Mouse (Mus musculus) forebrain, postnatal 0 days (tissue): Measurements from ENCODE around the gene Ehbp1l1. TPM values are rescaled to one million over a fixed set of nuclear protein-coding genes. Genes with fewer than 3 reads are reported as not detected.

Source experiments
- ATAC-seq: fragments of 200-750 bp; cut with Nextera tagmentation; 2 replicates; pipeline ENCODE4 v1.8.0; 2017; ENCODE audit warnings: mild to moderate bottlenecking, moderate library complexity
- DNase-seq: peaks from one replicate; pipeline ENCODE4 v3.0.0-alpha.2; 2015
- H3K27ac ChIP-seq: fragments of 300-500 bp; sonication (generic); 2 replicates; pipeline ENCODE4 v1.5.1; 2014; ENCODE audit warnings: low read depth, mild to moderate bottlenecking, antibody characterized with exemption, low read length, moderate library complexity, mixed read lengths
- H3K27me3 ChIP-seq: fragments of 300-500 bp; sonication (generic); 2 replicates; pipeline ENCODE4 v1.6.1; 2014; ENCODE audit warnings: mild to moderate bottlenecking, low read length, mixed read lengths; ENCODE audit not compliant: insufficient read depth
- H3K36me3 ChIP-seq: fragments of 300-500 bp; sonication (generic); 2 replicates; pipeline ENCODE4 v1.6.1; 2014; ENCODE audit warnings: mild to moderate bottlenecking, moderate library complexity; ENCODE audit not compliant: insufficient read depth
- H3K4me1 ChIP-seq: fragments of 300-500 bp; sonication (generic); 2 replicates; pipeline ENCODE4 v1.6.1; 2014; ENCODE audit warnings: antibody characterized with exemption; ENCODE audit not compliant: insufficient read depth
- H3K4me2 ChIP-seq: fragments of 300-500 bp; sonication (generic); 2 replicates; pipeline ENCODE4 v1.6.1; 2014; ENCODE audit warnings: low read depth, mild to moderate bottlenecking, moderate library complexity
- H3K4me3 ChIP-seq: fragments of 300-500 bp; sonication (generic); 2 replicates; pipeline ENCODE4 v1.5.1; 2014; ENCODE audit warnings: low read depth, low read length, mixed read lengths
- H3K9ac ChIP-seq: fragments of 300-500 bp; sonication (generic); 2 replicates; pipeline ENCODE4 v1.6.1; 2014; ENCODE audit warnings: mild to moderate bottlenecking
- H3K9me3 ChIP-seq: fragments of 300-500 bp; sonication (generic); 2 replicates; pipeline ENCODE4 v1.6.1; 2016; ENCODE audit warnings: low read length
- CTCF ChIP-seq: sonication (generic); IDR thresholded peaks from 2 replicates; pipeline ENCODE4 v1.5.1; 2016; ENCODE audit warnings: antibody characterized with exemption, control low read depth, low read depth
- WGBS: fragments of 180-500 bp; shearing (Covaris S2); extraction: QIAGEN DNeasy Blood & Tissue Kit; methylation state at CpG from one replicate; pipeline ENCODE4 v1.1.7; 2014; 5-methylcytosine and 5-hydroxymethylcytosine counted together
- polyA plus RNA-seq: library from polyadenylated mRNA; unstranded; fragments of >200 nt; fragmentation: Nextera tagmentation; extraction: Ambion mirVana; gene quantifications from 2 replicates; pipeline ENCODE4 v1.2.1, GENCODE M21; 2015
- total RNA-seq: library from RNA; depleted of rRNA; stranded (reverse); fragments of >200 nt; gene quantifications from 2 replicates; pipeline ENCODE4 v1.2.3, GENCODE M21; 2014

Ehbp1l1 gene
- total and polyA plus RNA-seq, 2 experiments from 2014 or later, result 33.2 to 53.0 TPM

GRCm38 (mm10) chr19:5734325-5734724, 8.2 kb upstream of the Ehbp1l1 start:
- WGBS, result 77% methylated on average over 9 of the region's 9 CpGs
- Histone ChIP-seq H3K27me3 (no peaks in the 10 kb centered on the region), H3K27ac (no peak overlapping the region), H3K9ac (no peak overlapping the region), H3K4me3 (no peak overlapping the region), H3K36me3 (no peaks in the 10 kb centered on the region), H3K9me3 (no peaks in the 10 kb centered on the region), H3K4me1 (peaks cover 14% of the 10 kb centered on the region), H3K4me2 (no peak overlapping the region)
- DNase-seq (no peak), ATAC-seq (no peak)
- no peak for TF ChIP-seq CTCF

GRCm38 (mm10) chr19:5731264-5731978, 5.3 kb upstream of the Ehbp1l1 start:
- DNase-seq (peak; percentile 96), ATAC-seq (peak; percentile 81)
- Histone ChIP-seq H3K27ac (0 out of 2 replicates have a peak overlapping the region, but pooled peaks have one; percentile 36), H3K4me3 (peak overlapping the region; percentile 65), H3K4me1 (peaks cover 28% of the 10 kb centered on the region), H3K4me2 (peak overlapping the region; percentile 99), H3K9me3 (no peaks in the 10 kb centered on the region), H3K9ac (peak overlapping the region; percentile 65), H3K27me3 (no peaks in the 10 kb centered on the region), H3K36me3 (no peaks in the 10 kb centered on the region)
- 2% methylated on average over 47 of the region's 47 CpGs for WGBS
- TF ChIP-seq CTCF, result no peak

- Histone ChIP-seq H3K4me1 (peaks cover 34% of the 10 kb centered on the region), H3K27ac (no peak overlapping the region), H3K4me2 (peak overlapping the region; percentile 99), H3K4me3 (peak overlapping the region; percentile 65), H3K27me3 (no peaks in the 10 kb centered on the region), H3K9ac (peak overlapping the region; percentile 65), H3K9me3 (no peaks in the 10 kb centered on the region), H3K36me3 (no peaks in the 10 kb centered on the region)
- no peak for TF ChIP-seq CTCF
- 77% methylated on average over 29 of the region's 29 CpGs for WGBS
- no peak for ATAC-seq
- no peak for DNase-seq
Measured at GRCm38 (mm10) chr19:5730314-5731186, 4.4 kb upstream of the Ehbp1l1 start.

- Histone ChIP-seq H3K4me3 (peak within 1 kb of the TSS; percentile 97), H3K9ac (peak within 1 kb of the TSS; percentile 99), H3K4me2 (peak within 1 kb of the TSS; percentile 99), H3K4me1 (peaks cover 34% of the 10 kb centered on the region), H3K9me3 (no peaks in the 10 kb centered on the region), H3K36me3 (peaks cover 9% of the 10 kb centered on the region), H3K27ac (peak within 1 kb of the TSS; percentile 96), H3K27me3 (no peaks in the 10 kb centered on the region)
- TF ChIP-seq CTCF, result no peak
- peak; percentile 88 for ATAC-seq
- under 1% methylated on average over 37 of the region's 37 CpGs for WGBS
- peak; percentile 88 for DNase-seq
Measured at GRCm38 (mm10) chr19:5729444-5729815, 3.3 kb upstream of the Ehbp1l1 start, which contains the start of gene Fam89b. Gene Fam89b (minus strand): TSS chr19:5729653.

- Histone ChIP-seq H3K9me3 (no peaks in the 10 kb centered on the region), H3K4me1 (peaks cover 34% of the 10 kb centered on the region), H3K4me2 (peak overlapping the region; percentile 99), H3K27ac (peak overlapping the region; percentile 96), H3K36me3 (peaks cover 15% of the 10 kb centered on the region), H3K4me3 (peak overlapping the region; percentile 97), H3K27me3 (no peaks in the 10 kb centered on the region), H3K9ac (peak overlapping the region; percentile 99)
- DNase-seq, result peak; percentile 79
- no peak for TF ChIP-seq CTCF
- WGBS, result 5% methylated on average over 37 of the region's 37 CpGs
- ATAC-seq, result peak; percentile 44
Measured at GRCm38 (mm10) chr19:5728631-5729443, 2.7 kb upstream of the Ehbp1l1 start.

- ATAC-seq, result peak; percentile 34; the same call in 1 of the 2 replicates
- Histone ChIP-seq H3K36me3 (peaks cover 16% of the 10 kb centered on the region), H3K4me2 (peak overlapping the region; percentile 99), H3K9ac (peak overlapping the region; percentile 99), H3K27me3 (no peaks in the 10 kb centered on the region), H3K9me3 (no peaks in the 10 kb centered on the region), H3K27ac (no peak overlapping the region; the same call in 1 of the 2 replicates), H3K4me1 (peaks cover 34% of the 10 kb centered on the region), H3K4me3 (peak overlapping the region; percentile 97)
- peak; percentile 99 for TF ChIP-seq CTCF
- 4% methylated on average over 14 of the region's 14 CpGs for WGBS
- peak; percentile 90 for DNase-seq
Measured at GRCm38 (mm10) chr19:5727701-5728100, 1.6 kb upstream of the Ehbp1l1 start.
